Mouse (Mus musculus): ENCODE measurements at regions not wholly inside any gene's neighbourhood (a gene's known extent, or its start where the extent isn't known, plus 50 kb on each side); places are given as distances from the start of the nearest gene placed in this dataset.

DNA sequence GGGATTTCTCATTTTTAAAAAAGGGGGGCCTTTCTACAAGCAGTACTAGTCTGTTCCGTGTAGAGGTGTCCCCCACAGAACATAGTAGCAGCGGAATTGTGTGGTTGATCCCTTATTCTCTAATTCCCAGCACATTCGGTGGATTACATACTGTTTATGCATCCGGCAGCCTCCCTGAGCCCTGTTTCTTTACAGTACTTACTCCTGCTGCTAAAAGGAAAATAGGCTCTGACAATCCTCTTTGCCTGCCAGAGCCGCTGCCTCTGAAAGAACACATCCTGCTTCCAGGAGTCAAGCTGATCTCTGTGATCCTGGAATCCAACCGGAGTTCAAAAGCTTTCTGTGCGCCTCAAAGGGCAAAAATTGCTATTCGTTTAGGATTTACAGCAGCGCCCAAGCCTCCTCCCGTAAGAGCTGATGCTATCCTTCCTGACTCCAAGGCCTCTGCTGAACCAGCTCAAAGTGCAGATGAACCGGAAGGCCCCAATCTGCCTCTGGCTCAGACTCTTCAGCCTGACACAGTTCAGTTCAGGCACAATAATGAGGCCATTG, 936.6 kb downstream of the Ndufa4 start:
- peak; percentile 35 for DNase-seq

GRCm38 (mm10) chr6:10969841-10970536, 937.3 kb downstream of the Ndufa4 start:
- DNase-seq, result peak; percentile 57

GRCm38 (mm10) chr6:10943545-10943944, 963.8 kb downstream of the Ndufa4 start:
- no peak for DNase-seq

- DNase-seq, result no peak
These were observed 965.8 kb downstream of the Ndufa4 start for GRCm38 (mm10) chr6:10941470-10941869.
